Mouse (Mus musculus) heart, postnatal 0 days (tissue): Measurements from ENCODE around the gene Il1rap.

Source experiments
- CTCF ChIP-seq: IDR thresholded peaks from 2 replicates; pipeline ENCODE4 v1.5.1; 2016; ENCODE audit warnings: antibody characterized with exemption, control low read depth, low read depth
- EP300 ChIP-seq: IDR thresholded peaks from 2 replicates; pipeline ENCODE4 v1.6.1; 2016; ENCODE audit warnings: antibody characterized with exemption, low read depth

GRCm38 (mm10) chr16:26546879-26547206 lies 34.7 kb upstream of the Il1rap start:
- no peak for TF ChIP-seq CTCF
- no peak for TF ChIP-seq EP300
